Comparison of ENCODE assay signal across 17 mouse cellular contexts in the genomic region with DNA sequence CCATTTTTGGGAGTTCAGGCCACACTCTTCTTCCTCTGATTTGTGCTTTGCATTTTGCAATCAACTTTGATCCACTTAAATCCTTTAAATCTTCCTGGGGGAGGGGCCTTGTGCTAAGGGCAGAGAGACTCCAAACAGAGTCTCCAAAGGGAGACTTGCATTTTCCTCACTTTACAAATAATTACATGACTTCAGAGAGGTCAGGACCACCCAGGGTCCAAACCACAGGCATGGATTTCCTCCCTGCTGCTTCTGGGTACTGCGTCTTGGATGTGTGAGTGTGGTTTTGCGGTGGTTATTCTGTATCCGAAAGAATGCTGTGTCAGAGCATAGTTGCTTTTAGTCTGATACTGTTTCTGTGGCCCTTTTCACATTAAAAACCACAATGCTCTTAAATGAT.
DNase-seq lines count a peak whose midpoint lies in the region; ATAC-seq and TF ChIP-seq lines count a peak whose summit lies in the region.
"Had no signal": no experiment of that assay in that cellular context is flagged by ENCODE, and none has a peak within 500 bp of the region (broad histone marks: within the 10 kb centered on the region; RNA-seq: fewer than 3 reads in every experiment).

No protein-coding gene starts in this region.

- no peaks in the 10 kb centered on the region for H3K36me3 ChIP-seq in heart, postnatal 0 days (replicated peaks; ENCODE audit: control insufficient read depth, insufficient read depth, low read length)
- H3K36me3 ChIP-seq in midbrain, embryonic 10.5 days = no peaks in the 10 kb centered on the region
- no peaks in the 10 kb centered on the region for H3K36me3 ChIP-seq in midbrain, embryonic 16.5 days (ENCODE audit: control insufficient read depth, insufficient read depth, low read length)
- no peaks in the 10 kb centered on the region for H3K36me3 ChIP-seq in stomach, postnatal 0 days (ENCODE audit: control insufficient read depth, insufficient read depth, low read length)
- H3K36me3 ChIP-seq: forebrain, embryonic 12.5 days had no signal

- no peak overlapping the region for H3K9ac ChIP-seq in heart, postnatal 0 days (replicated peaks; ENCODE audit: low read depth, low read length)
- no peak overlapping the region for H3K9ac ChIP-seq in midbrain, embryonic 16.5 days (ENCODE audit: low read depth, low read length)
- H3K9ac ChIP-seq in stomach, postnatal 0 days (ENCODE audit: low read length) = no peak overlapping the region
- H3K9ac ChIP-seq: forebrain, embryonic 12.5 days had no signal

- TF ChIP-seq CTCF in heart, postnatal 0 days (IDR thresholded peaks at IDR 0.05; ENCODE audit: low read depth) = no peak
- no peak for TF ChIP-seq CTCF in stomach, postnatal 0 days (IDR thresholded peaks at IDR 0.05; ENCODE audit: low read depth)

- H3K9me3 ChIP-seq in heart, postnatal 0 days (replicated peaks; ENCODE audit: control insufficient read depth, low read length) = no peaks in the 10 kb centered on the region
- no peaks in the 10 kb centered on the region for H3K9me3 ChIP-seq in midbrain, embryonic 10.5 days (replicated peaks)
- H3K9me3 ChIP-seq in midbrain, embryonic 16.5 days (replicated peaks; ENCODE audit: control insufficient read depth, low read length, poor library complexity, severe bottlenecking) = no peaks in the 10 kb centered on the region
- no peaks in the 10 kb centered on the region for H3K9me3 ChIP-seq in stomach, postnatal 0 days (ENCODE audit: control insufficient read depth, low read length)
- H3K9me3 ChIP-seq: forebrain, embryonic 12.5 days had no signal

- peak overlapping the region; percentile 18; the same call in 1 of the 2 replicates for H3K27ac ChIP-seq in heart, postnatal 0 days (ENCODE audit: low read depth)
- H3K27ac ChIP-seq in midbrain, embryonic 10.5 days (replicated peaks) = peak overlapping the region; percentile 63
- no peak overlapping the region for H3K27ac ChIP-seq in midbrain, embryonic 16.5 days (ENCODE audit: low read length)
- H3K27ac ChIP-seq in stomach, postnatal 0 days (replicated peaks) = 0 out of 2 replicates have a peak overlapping the region, but pooled peaks have one; percentile 0
- H3K27ac ChIP-seq: forebrain, embryonic 12.5 days; macrophage had no signal

- no peak for ATAC-seq in heart, postnatal 0 days (ENCODE audit: insufficient read depth, low read depth)
- ATAC-seq in midbrain, embryonic 16.5 days = no peak
- ATAC-seq in stomach, postnatal 0 days (ENCODE audit: low FRiP score, low TSS enrichment) = peak; percentile 30; the same call in 1 of the 2 replicates
- ATAC-seq in inflammation-experienced regulatory T-cells, adult 6 months = no peak
- ATAC-seq: hindbrain, embryonic 16.5 days had no signal

- H3K4me2 ChIP-seq in heart, postnatal 0 days (ENCODE audit: low read depth, low read length) = no peak overlapping the region
- no peak overlapping the region for H3K4me2 ChIP-seq in midbrain, embryonic 16.5 days (ENCODE audit: low read length)
- H3K4me2 ChIP-seq in stomach, postnatal 0 days (replicated peaks; ENCODE audit: low read depth) = no peak overlapping the region
- H3K4me2 ChIP-seq: forebrain, embryonic 12.5 days had no signal

- DNase-seq in heart, postnatal 0 days (ENCODE audit: low spot score) = no peak
- no peak for DNase-seq in heart, adult 9 months (ENCODE audit: low spot score in 2 of 2)
- no peak for DNase-seq in midbrain, embryonic 10.5 days (ENCODE audit: low spot score)
- peak; percentile 84 for DNase-seq in fibroblast of lung, adult 2 months (ENCODE audit: low read depth)
- no peak for DNase-seq in stomach, postnatal 0 days (ENCODE audit: low spot score)
- no peak for DNase-seq in left cerebral cortex, adult 18-20 months (ENCODE audit: low spot score in 2 of 2)
- DNase-seq: adrenal gland, postnatal 36 days; cerebellum, adult 11 months; gastrocnemius, postnatal 10 days; layer of hippocampus, adult 9-11 months; liver had no signal

- no peaks in the 10 kb centered on the region for H3K27me3 ChIP-seq in heart, postnatal 0 days (ENCODE audit: control insufficient read depth, insufficient read depth, low read length)
- H3K27me3 ChIP-seq in midbrain, embryonic 10.5 days (ENCODE audit: low read depth, poor library complexity, severe bottlenecking) = no peaks in the 10 kb centered on the region
- no peaks in the 10 kb centered on the region for H3K27me3 ChIP-seq in midbrain, embryonic 16.5 days (ENCODE audit: control insufficient read depth, insufficient read depth, low read depth, low read length)
- no peaks in the 10 kb centered on the region for H3K27me3 ChIP-seq in stomach, postnatal 0 days (ENCODE audit: control insufficient read depth, insufficient read depth, low read length)
- H3K27me3 ChIP-seq: CH12.LX; forebrain, embryonic 12.5 days had no signal

- H3K4me1 ChIP-seq in heart, postnatal 0 days (ENCODE audit: control insufficient read depth, insufficient read depth) = peaks cover 26% of the 10 kb centered on the region
- peaks cover 93% of the 10 kb centered on the region for H3K4me1 ChIP-seq in midbrain, embryonic 10.5 days
- H3K4me1 ChIP-seq in midbrain, embryonic 16.5 days (ENCODE audit: control insufficient read depth, insufficient read depth, low read length) = peaks cover 22% of the 10 kb centered on the region
- H3K4me1 ChIP-seq in stomach, postnatal 0 days (replicated peaks; ENCODE audit: control insufficient read depth, insufficient read depth) = peaks cover 9% of the 10 kb centered on the region; the same call in 1 of the 2 replicates

- no peak overlapping the region for H3K4me3 ChIP-seq in heart, postnatal 0 days (ENCODE audit: low read depth, low read length)
- peak overlapping the region; percentile 2; the same call in 1 of the 2 replicates for H3K4me3 ChIP-seq in midbrain, embryonic 10.5 days
- no peak overlapping the region for H3K4me3 ChIP-seq in midbrain, embryonic 16.5 days (ENCODE audit: low read depth, low read length)
- H3K4me3 ChIP-seq in stomach, postnatal 0 days (ENCODE audit: low read depth, low read length) = no peak overlapping the region
- H3K4me3 ChIP-seq: forebrain, embryonic 12.5 days had no signal

- no peak for TF ChIP-seq EP300 in heart, postnatal 0 days (IDR thresholded peaks at IDR 0.05; ENCODE audit: low read depth)
- TF ChIP-seq EP300 in stomach, postnatal 0 days (optimal IDR thresholded peaks at IDR 0.05) = no peak

- 68% methylated on average over 3 of the region's 3 CpGs for WGBS in heart, postnatal 0 days
- WGBS in midbrain, embryonic 10.5 days = 14% methylated on average over 3 of the region's 3 CpGs
- WGBS in midbrain, embryonic 16.5 days = 22% methylated on average over 3 of the region's 3 CpGs
- 54% methylated on average over 3 of the region's 3 CpGs for WGBS in stomach, postnatal 0 days
